Mouse (Mus musculus) liver, postnatal 0 days (tissue): ENCODE data around the gene Kirrel3. TPM values are rescaled to one million over a fixed set of nuclear protein-coding genes. Genes with fewer than 3 reads are reported as not detected.

Experiments used
- ATAC-seq: fragments of 200-750 bp; cut with Nextera tagmentation; 2 replicates; pipeline ENCODE4 v1.8.0; 2017; ENCODE audit warnings: mild to moderate bottlenecking, moderate library complexity
- DNase-seq: peaks from one replicate; pipeline ENCODE4 v3.0.0-alpha.2; 2016
- H3K27ac ChIP-seq: fragments of 300-500 bp; sonication (generic); 2 replicates; pipeline ENCODE4 v1.5.1; 2014; ENCODE audit warnings: antibody characterized with exemption, moderate library complexity, mild to moderate bottlenecking, low read depth
- H3K27me3 ChIP-seq: fragments of 300-500 bp; sonication (generic); 2 replicates; pipeline ENCODE4 v1.6.1; 2014; ENCODE audit warnings: low read length, control low read depth, mixed read lengths; ENCODE audit not compliant: insufficient read depth
- H3K36me3 ChIP-seq: fragments of 300-500 bp; sonication (generic); replicated peaks from 2 replicates; pipeline ENCODE4 v1.6.1; 2014; ENCODE audit warnings: mild to moderate bottlenecking, control low read depth, low read length, moderate library complexity, mixed read lengths; ENCODE audit not compliant: insufficient read depth
- H3K4me1 ChIP-seq: fragments of 300-500 bp; sonication (generic); 2 replicates; pipeline ENCODE4 v1.6.1; 2014; ENCODE audit warnings: antibody characterized with exemption, mild to moderate bottlenecking, control low read depth; ENCODE audit not compliant: insufficient read depth
- H3K4me2 ChIP-seq: fragments of 300-500 bp; sonication (generic); 2 replicates; pipeline ENCODE4 v1.6.1; 2014; ENCODE audit warnings: low read depth, mild to moderate bottlenecking, low read length, moderate library complexity, mixed read lengths
- H3K4me3 ChIP-seq: fragments of 300-500 bp; sonication (generic); 2 replicates; pipeline ENCODE4 v1.5.1; 2014; ENCODE audit warnings: low read depth, low read length
- H3K9ac ChIP-seq: fragments of 300-500 bp; sonication (generic); replicated peaks from 2 replicates; pipeline ENCODE4 v1.6.1; 2014; ENCODE audit warnings: mild to moderate bottlenecking, moderate library complexity
- H3K9me3 ChIP-seq: fragments of 300-500 bp; sonication (generic); 2 replicates; pipeline ENCODE4 v1.6.1; 2016; ENCODE audit warnings: mild to moderate bottlenecking, control low read depth, low read length, mixed read lengths
- CTCF ChIP-seq: sonication (generic); IDR thresholded peaks from 2 replicates; pipeline ENCODE4 v1.5.1; 2016; ENCODE audit warnings: antibody characterized with exemption, low read depth
- EP300 ChIP-seq: IDR thresholded peaks from 2 replicates; pipeline ENCODE4 v1.6.1; 2016; ENCODE audit warnings: antibody characterized with exemption, low read depth, mild to moderate bottlenecking
- WGBS: fragments of 180-500 bp; shearing (Covaris S2); extraction: QIAGEN DNeasy Blood & Tissue Kit; methylation state at CpG from one replicate; pipeline ENCODE4 v1.1.7; 2014; ENCODE audit not compliant: insufficient replicate concordance; 5-methylcytosine and 5-hydroxymethylcytosine counted together
- polyA plus RNA-seq: library from polyadenylated mRNA; unstranded; fragments of >200 nt; fragmentation: Nextera tagmentation; extraction: Ambion mirVana; gene quantifications from 2 replicates; pipeline ENCODE4 v1.2.1, GENCODE M21; 2015

Gene Kirrel3
- polyA plus RNA-seq, 1 experiment from 2014 or later: 0.07 TPM

GRCm38 (mm10) chr9:34995660-34996378, 510.1 kb downstream of the Kirrel3 start:
- H3K27ac ChIP-seq: no peak overlapping the region
- 57% methylated on average over 15 of the region's 15 CpGs for WGBS
- H3K9ac ChIP-seq: no peak overlapping the region
- DNase-seq (no peak), ATAC-seq (no peak)
- no peaks in the 10 kb centered on the region for H3K9me3 ChIP-seq
- no peaks in the 10 kb centered on the region for H3K27me3 ChIP-seq
- no peak overlapping the region for H3K4me2 ChIP-seq
- no peaks in the 10 kb centered on the region for H3K4me1 ChIP-seq
- H3K36me3 ChIP-seq: no peaks in the 10 kb centered on the region
- no peak overlapping the region for H3K4me3 ChIP-seq
- TF ChIP-seq EP300 (no peak), CTCF (no peak)

DNA sequence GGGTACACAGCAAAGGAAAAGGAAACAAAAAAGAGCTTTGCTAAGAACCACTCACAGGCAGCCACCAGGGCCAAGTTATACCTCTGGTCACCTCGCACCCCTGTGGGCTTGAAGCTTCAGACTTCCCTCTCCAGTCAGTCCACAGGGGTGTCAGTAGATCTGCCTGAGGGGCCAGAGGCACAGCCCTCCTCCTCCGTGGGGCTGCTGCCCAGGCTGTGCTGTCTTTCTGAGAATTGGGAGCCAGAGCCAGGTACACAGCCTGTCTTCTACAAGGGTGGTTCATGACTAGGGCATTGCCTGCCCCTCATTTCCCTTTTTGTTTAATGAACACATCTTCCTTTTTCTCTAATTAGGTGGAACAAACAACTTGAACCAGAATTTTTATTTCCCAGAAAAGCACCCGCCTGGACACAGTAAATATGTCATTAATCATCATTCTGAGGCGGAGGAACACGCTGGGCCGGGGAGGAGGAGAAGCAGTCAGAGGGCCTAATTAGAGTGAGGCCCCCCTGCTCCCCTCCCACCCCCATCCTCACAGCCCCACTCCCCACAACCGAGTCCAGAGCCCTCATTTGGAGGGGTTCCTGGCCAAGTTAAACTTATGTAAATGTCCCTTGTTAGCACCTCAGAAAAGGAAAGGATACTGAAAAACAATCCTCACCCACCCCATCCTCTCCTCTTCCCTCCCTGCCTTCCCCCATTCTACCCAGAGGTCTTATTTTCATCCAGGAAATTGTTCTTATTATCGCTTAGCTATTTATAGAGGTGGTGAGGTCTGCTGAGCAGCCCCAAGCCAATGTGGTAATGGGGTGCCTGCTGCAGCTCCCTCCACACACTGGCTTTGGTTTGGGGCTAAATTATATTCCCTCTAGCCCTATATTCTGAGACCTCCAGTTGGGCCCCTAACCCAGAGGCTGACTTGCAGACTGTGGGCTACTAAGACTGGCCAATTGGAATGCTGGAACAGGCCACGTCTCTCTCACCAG, 512.5 kb downstream of the Kirrel3 start:
- Histone ChIP-seq H3K36me3 (no peaks in the 10 kb centered on the region), H3K4me3 (no peak overlapping the region), H3K4me2 (no peak overlapping the region), H3K27ac (no peak overlapping the region), H3K9ac (no peak overlapping the region), H3K27me3 (no peaks in the 10 kb centered on the region), H3K4me1 (no peaks in the 10 kb centered on the region), H3K9me3 (no peaks in the 10 kb centered on the region)
- TF ChIP-seq CTCF: no peak
- TF ChIP-seq EP300: no peak
- ATAC-seq (no peak), DNase-seq (no peak)
- 47% methylated on average over 9 of the region's 9 CpGs for WGBS

GRCm38 (mm10) chr9:35004113-35004512, 518.4 kb downstream of the Kirrel3 start:
- H3K36me3 ChIP-seq: no peaks in the 10 kb centered on the region
- H3K9me3 ChIP-seq: no peaks in the 10 kb centered on the region
- ATAC-seq (no peak), DNase-seq (no peak)
- no peak overlapping the region for H3K4me3 ChIP-seq
- no peaks in the 10 kb centered on the region for H3K4me1 ChIP-seq
- TF ChIP-seq EP300: no peak
- TF ChIP-seq CTCF: no peak
- 83% methylated on average over 4 of the region's 4 CpGs for WGBS
- H3K27me3 ChIP-seq: no peaks in the 10 kb centered on the region
- no peak overlapping the region for H3K4me2 ChIP-seq
- no peak overlapping the region for H3K9ac ChIP-seq
- no peak overlapping the region for H3K27ac ChIP-seq

- Histone ChIP-seq H3K9me3 (no peaks in the 10 kb centered on the region), H3K36me3 (no peaks in the 10 kb centered on the region), H3K4me1 (no peaks in the 10 kb centered on the region), H3K9ac (no peak overlapping the region), H3K4me3 (no peak overlapping the region), H3K27me3 (no peaks in the 10 kb centered on the region), H3K27ac (no peak overlapping the region), H3K4me2 (no peak overlapping the region)
- 72% methylated on average over 14 of the region's 14 CpGs for WGBS
- ATAC-seq (no peak), DNase-seq (no peak)
- no peak for TF ChIP-seq EP300
- TF ChIP-seq CTCF: no peak
Observed at GRCm38 (mm10) chr9:35007697-35008341, 522.1 kb downstream of the Kirrel3 start.

- TF ChIP-seq EP300: no peak
- TF ChIP-seq CTCF: peak; percentile 56
- Histone ChIP-seq H3K27ac (no peak overlapping the region), H3K9me3 (no peaks in the 10 kb centered on the region), H3K4me3 (no peak overlapping the region), H3K36me3 (no peaks in the 10 kb centered on the region), H3K9ac (no peak overlapping the region), H3K4me2 (no peak overlapping the region), H3K27me3 (0 out of 2 replicates have a peak, but pooled peaks cover 13% of the 10 kb centered on the region), H3K4me1 (no peaks in the 10 kb centered on the region)
- DNase-seq (no peak), ATAC-seq (no peak)
- 33% methylated on average over 4 of the region's 4 CpGs for WGBS
Observed at GRCm38 (mm10) chr9:35016762-35017161, 531.1 kb downstream of the Kirrel3 start.

DNA sequence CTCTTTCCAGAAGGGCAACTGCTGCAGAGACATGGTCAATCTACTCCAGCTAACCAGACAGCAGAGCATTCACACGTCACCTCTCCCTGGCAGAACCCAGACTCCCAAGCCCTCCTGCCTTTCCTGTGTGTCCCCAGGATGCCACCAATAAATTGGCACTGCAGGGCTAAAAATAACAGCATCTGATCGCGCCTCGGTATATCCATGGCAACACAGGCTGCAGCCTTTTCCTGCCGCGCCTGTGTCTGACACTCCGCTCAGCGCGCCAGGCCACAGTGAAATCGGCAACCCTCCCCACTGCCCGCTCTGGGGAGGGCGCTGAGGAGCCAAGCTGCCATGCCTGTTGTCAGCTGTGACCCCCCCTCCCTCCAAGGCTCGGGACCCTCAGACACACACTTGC, 531.9 kb downstream of the Kirrel3 start:
- DNase-seq (no peak), ATAC-seq (no peak)
- Histone ChIP-seq H3K9ac (no peak overlapping the region), H3K4me2 (no peak overlapping the region), H3K4me3 (no peak overlapping the region), H3K27me3 (0 out of 2 replicates have a peak, but pooled peaks cover 13% of the 10 kb centered on the region), H3K36me3 (no peaks in the 10 kb centered on the region), H3K27ac (no peak overlapping the region), H3K9me3 (no peaks in the 10 kb centered on the region), H3K4me1 (no peaks in the 10 kb centered on the region)
- WGBS: 14% methylated on average over 13 of the region's 13 CpGs
- TF ChIP-seq CTCF: no peak
- TF ChIP-seq EP300: no peak
